Mouse (Mus musculus): ENCODE results near the gene Tmem192.
"Not testable (repeated sequence)": the region's sequence is repeated elsewhere in the genome, so short reads cannot be mapped to it uniquely, and the experiment has no call there.

Tmem192 gene

DNA sequence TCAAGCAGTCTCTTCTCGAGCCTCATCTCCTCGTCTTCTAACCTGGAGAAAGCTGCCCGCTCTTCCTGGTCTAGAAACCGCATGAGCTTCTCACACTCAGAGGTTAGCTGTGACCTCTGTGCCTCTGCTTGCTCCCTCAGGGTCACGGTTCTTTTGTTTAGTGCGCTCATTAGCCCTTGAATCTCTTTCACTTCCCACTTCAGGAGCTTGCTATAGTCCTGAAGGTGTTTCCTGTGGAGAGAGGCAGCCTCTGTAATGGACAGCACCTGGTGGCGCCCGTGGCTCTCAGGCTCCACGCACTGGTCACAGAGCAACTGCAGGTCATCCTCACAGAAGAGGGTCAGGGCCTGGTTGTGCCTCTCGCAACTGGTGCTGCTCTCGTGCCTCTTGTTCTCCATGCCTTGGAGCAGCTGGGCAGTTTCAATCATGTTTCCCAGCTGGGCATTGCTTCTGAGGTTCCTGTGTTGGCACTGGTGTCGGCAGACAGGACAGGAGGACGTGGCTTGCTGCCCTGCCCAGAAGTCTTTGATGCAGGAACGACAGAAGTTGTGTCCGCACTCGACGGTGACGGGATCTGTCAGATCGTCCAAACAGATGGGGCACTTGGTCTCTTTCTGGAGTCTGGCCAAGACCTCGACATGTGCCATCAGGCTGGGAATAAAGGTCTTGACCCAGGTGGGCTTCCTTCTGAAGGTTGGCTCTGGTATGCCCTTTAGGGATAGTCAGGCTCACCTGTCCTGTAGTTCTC is 36.3 kb downstream of the Tmem192 start:
- DNase-seq (ENCODE audit: low spot score) = no peak

DNA sequence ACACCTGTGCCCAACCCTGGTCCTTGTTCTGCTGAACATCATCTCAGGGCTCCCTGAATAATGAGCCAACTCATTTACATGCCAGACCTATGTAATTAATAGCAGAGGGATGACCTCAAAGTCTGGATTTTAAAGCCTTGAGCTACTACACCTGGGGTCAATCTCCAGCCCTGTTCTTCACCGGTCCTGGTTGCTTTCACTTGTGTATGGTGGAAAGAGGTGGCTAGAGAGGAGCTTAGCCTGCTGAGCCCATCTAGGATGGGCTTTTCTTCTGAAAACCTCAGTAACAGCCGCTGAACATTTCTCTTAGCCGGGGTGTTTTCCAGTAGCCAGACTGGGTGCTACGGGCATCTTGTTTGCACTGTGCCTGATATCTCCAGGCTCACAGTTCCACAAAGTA is 40.7 kb downstream of the Tmem192 start, which contains the start of gene Trim75:
TSS of gene Trim75 (minus strand) at position 101 of the 400 bp plus-strand sequence.
- no peak for DNase-seq (ENCODE audit: low spot score)

DNA sequence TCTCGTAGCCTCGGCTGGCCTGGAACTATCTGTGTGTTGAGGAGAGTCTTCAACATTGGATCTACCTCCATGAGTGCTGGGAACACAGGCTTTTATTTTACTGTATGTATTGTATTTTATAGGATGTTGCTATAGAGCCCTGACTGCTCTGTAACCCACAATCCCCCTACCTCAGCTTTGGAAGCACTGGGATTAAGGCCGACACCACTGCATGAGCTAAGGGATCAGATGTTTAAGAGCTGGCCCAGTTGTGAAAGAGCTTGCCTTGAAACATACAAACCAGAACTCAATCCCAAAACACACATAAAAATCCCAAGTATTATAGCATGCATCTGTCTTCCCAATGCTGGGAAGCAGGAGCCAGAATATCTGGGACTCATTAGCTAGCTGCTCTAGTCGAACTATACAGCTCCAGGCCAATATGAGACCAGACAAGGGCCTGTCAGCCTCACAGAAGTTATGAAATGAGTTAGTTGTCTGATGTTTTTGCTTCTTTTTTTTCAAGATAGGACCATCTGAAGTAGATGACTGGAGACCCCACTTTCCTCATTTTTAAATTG is 51.9 kb downstream of the Tmem192 start:
- DNase-seq (ENCODE audit: low spot score) = no peak

DNA sequence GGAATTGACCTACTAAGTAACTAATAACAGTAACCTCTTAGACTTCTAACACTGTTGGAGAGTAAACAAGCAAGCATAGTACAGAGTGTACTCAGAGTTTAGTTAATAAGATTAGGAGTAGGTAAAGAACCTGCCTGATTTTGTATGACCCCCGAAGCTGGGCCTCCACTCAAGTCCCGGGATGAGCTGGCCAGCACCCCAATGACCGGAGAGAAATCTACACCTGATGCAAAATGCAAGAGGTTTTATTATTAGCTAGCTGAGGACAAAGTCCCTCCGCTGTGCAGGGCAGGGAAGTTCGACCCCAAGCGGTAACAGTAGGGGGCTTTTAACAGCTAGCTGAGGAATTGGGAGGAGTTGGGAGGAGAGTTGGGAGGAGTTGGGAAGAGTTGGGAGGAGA is 60.6 kb downstream of the Tmem192 start:
- DNase-seq (ENCODE audit: low spot score) = not testable (repeated sequence)

DNA sequence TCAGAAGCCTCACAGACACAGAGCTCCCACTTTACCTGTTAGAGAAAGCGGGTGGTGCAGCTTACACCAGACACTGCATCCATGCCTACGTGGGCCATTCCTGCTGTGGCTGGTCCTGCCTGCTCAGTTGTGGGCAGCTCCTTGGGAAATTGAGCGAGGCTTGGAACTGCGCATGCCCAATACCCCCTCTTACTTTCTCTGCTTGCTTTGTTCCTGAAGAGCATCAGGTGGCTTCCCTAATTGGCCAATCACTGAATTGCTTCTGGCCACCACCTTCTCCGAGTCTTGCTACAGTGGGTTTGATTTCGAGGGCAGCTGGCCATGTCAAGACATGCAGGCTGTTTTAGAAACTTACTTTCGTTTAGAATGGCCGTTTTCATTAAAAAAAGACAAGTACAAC is 71.4 kb downstream of the Tmem192 start, which contains the start of the genes Trim61 and Trim60:
TSS of gene Trim61 (minus strand) at position 101 of the 400 bp plus-strand sequence.
TSS of gene Trim60 (minus strand) at position 162 of the 400 bp plus-strand sequence.
- no peak for DNase-seq (ENCODE audit: low spot score)

Measured in spleen, adult 12 weeks (tissue).